Mouse (Mus musculus) heart, embryonic 15.5 days (tissue): ENCODE data around the gene 4921539E11Rik. TPM values are rescaled to one million over a fixed set of nuclear protein-coding genes. Genes with fewer than 3 reads are reported as not detected.

Experiments
- ATAC-seq: fragments of 200-750 bp; cut with Nextera tagmentation; replicated peaks from 2 replicates; pipeline ENCODE4 v1.8.0; 2017; ENCODE audit warnings: low read depth, moderate TSS enrichment; ENCODE audit not compliant: insufficient number of reproducible peaks, insufficient read depth, low FRiP score
- H3K27ac ChIP-seq: fragments of 300-500 bp; sonication (generic); 2 replicates; pipeline ENCODE4 v1.5.1; 2015; ENCODE audit warnings: mild to moderate bottlenecking, inconsistent platforms
- H3K27me3 ChIP-seq: fragments of 300-500 bp; sonication (generic); 2 replicates; pipeline ENCODE4 v1.6.1; 2015; ENCODE audit warnings: inconsistent platforms
- H3K36me3 ChIP-seq: fragments of 300-500 bp; sonication (generic); 2 replicates; pipeline ENCODE4 v1.6.1; 2015; ENCODE audit warnings: mild to moderate bottlenecking, inconsistent platforms
- H3K4me1 ChIP-seq: fragments of 300-500 bp; sonication (generic); replicated peaks from 2 replicates; pipeline ENCODE4 v1.6.1; 2015; ENCODE audit warnings: inconsistent platforms
- H3K4me2 ChIP-seq: fragments of 300-500 bp; sonication (generic); 2 replicates; pipeline ENCODE4 v1.6.1; 2015; ENCODE audit warnings: inconsistent platforms, mild to moderate bottlenecking, moderate library complexity
- H3K4me3 ChIP-seq: fragments of 300-500 bp; sonication (generic); 2 replicates; pipeline ENCODE4 v1.5.1; 2015; ENCODE audit warnings: mild to moderate bottlenecking, inconsistent platforms
- H3K9ac ChIP-seq: fragments of 300-500 bp; sonication (generic); 2 replicates; pipeline ENCODE4 v1.6.1; 2015; ENCODE audit warnings: mild to moderate bottlenecking, inconsistent platforms
- H3K9me3 ChIP-seq: fragments of 300-500 bp; sonication (generic); replicated peaks from 2 replicates; pipeline ENCODE4 v1.6.1; 2016; ENCODE audit warnings: inconsistent platforms
- WGBS: fragments of 180-500 bp; shearing (Covaris S2); methylation state at CpG from one replicate; pipeline ENCODE4 v1.1.7; 2015; ENCODE audit warnings: mixed read lengths; 5-methylcytosine and 5-hydroxymethylcytosine counted together
- polyA plus RNA-seq: library from polyadenylated mRNA; unstranded; fragments of >200 nt; fragmentation: Nextera tagmentation; extraction: Ambion mirVana; gene quantifications from 2 replicates; pipeline ENCODE4 v1.2.1, GENCODE M21; 2015

4921539E11Rik gene
- polyA plus RNA-seq, 1 experiment from 2014 or later, result not detected

DNA sequence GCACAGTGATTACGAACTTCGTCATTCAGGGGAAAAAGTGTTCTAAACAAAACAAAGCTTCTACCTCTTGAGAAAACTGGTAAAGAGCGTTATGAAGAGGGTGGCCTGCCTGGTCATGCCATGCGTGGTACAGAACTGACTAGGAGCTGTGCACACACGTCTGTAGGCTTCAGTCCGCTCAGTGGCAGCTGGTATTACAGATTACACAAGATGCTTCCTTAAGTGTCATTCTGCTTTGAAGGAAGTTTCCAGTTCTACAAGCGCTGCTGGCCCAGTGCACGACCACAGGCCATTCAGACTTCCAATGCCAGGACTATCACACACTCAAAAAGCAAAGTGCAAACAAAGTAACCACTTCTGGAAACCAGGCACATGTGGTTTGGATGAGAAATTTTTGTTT is 93.3 kb downstream of the 4921539E11Rik start:
- H3K27ac ChIP-seq, result no peak overlapping the region
- no peak for ATAC-seq
- no peaks in the 10 kb centered on the region for H3K27me3 ChIP-seq
- no peaks in the 10 kb centered on the region for H3K9me3 ChIP-seq
- no peak overlapping the region for H3K9ac ChIP-seq
- WGBS, result 87% methylated on average over 8 of the region's 8 CpGs
- peaks cover 15% of the 10 kb centered on the region for H3K36me3 ChIP-seq
- H3K4me1 ChIP-seq, result 0 out of 2 replicates have a peak, but pooled peaks cover 2% of the 10 kb centered on the region
- H3K4me2 ChIP-seq, result no peak overlapping the region
- H3K4me3 ChIP-seq, result no peak overlapping the region

DNA sequence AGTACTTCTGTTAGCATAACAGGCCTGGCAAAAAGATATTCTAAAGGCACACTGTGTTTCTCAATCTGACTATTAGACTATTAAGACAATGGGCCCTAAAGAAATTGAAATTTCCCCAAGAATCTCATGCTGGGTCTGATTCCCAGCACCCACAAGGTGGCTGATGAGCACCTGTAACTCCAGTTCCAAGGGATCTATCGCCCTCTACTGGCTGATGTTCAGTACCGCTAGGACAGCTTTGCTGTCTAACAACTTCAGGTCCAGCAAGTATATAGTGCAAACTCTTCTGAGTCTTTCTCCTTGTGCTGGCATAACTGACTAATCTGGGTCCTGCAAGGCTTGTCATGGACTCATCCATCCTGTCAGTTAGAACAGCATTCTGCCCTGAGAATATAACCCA is 98.2 kb downstream of the 4921539E11Rik start:
- Histone ChIP-seq H3K9me3 (no peaks in the 10 kb centered on the region), H3K4me2 (no peak overlapping the region), H3K9ac (no peak overlapping the region), H3K27me3 (no peaks in the 10 kb centered on the region), H3K27ac (no peak overlapping the region), H3K4me1 (no peaks in the 10 kb centered on the region; the same call in 1 of the 2 replicates), H3K4me3 (no peak overlapping the region), H3K36me3 (peaks cover 23% of the 10 kb centered on the region)
- no peak for ATAC-seq
- 81% methylated on average over 2 of the region's 2 CpGs for WGBS

DNA sequence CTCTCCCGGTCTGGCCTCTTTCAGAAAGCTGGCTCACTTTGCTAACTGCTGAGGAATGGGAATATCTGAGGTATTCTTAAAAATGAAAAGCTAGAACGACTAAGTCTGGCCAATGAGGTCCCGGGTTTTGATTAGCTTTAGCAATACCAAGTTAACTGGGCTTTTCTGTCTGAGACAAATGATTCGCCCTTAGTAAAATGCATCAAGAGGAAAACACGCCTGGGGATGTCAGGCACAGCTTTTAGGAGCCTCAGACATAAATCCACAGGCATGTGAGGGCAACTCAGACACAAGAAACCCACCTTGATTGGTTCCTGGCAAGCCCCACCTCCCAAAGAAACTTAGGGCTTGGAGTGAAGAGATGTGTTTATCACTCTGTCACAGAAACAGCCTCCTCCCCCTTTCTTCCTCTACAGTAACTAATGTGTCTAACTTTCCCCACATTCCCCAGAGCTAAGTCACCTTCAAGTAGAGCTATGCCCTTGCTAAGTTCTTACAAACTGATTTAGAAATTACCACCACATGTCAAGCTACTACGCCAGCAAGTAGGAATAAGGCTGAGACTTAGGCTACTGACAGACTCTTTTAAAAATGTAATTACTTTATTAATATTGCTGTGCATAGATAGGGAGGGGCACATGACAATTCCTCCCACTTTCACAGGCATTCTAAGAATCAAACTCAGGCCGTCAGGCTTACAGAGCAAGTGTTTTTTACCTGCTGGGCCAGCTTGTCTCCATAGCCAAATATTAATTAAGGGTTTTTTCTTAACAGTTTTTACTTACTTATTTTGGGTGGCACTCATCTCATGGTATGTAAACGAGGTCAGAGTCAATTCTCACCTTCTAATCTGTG is 101.7 kb downstream of the 4921539E11Rik start:
- Histone ChIP-seq H3K27me3 (no peaks in the 10 kb centered on the region), H3K4me1 (no peaks in the 10 kb centered on the region; the same call in 1 of the 2 replicates), H3K4me3 (no peak overlapping the region), H3K27ac (peak overlapping the region; percentile 2; the same call in 1 of the 2 replicates), H3K9me3 (no peaks in the 10 kb centered on the region), H3K4me2 (no peak overlapping the region), H3K36me3 (peaks cover 25% of the 10 kb centered on the region), H3K9ac (no peak overlapping the region)
- WGBS, result 68% methylated on average over 8 of the region's 8 CpGs
- ATAC-seq, result no peak

Other genes starting within 250 kb of the 4921539E11Rik start
- gene Mier1, start 176.5 kb downstream of the 4921539E11Rik start, polyA plus RNA-seq, result 27.9 and 29.2 TPM in 2 replicates
- gene Wdr78, start 176.3 kb downstream of the 4921539E11Rik start, polyA plus RNA-seq, result 1.2 and 2.2 TPM in 2 replicates
- 5.4 and 7.5 TPM in 2 replicates for gene Slc35d1, start 75.7 kb downstream of the 4921539E11Rik start, polyA plus RNA-seq
- 20.8 and 25.4 TPM in 2 replicates for gene Oma1, start 22.9 kb upstream of the 4921539E11Rik start, polyA plus RNA-seq